Mouse (Mus musculus): Measurements from ENCODE around the gene Eml4. TPM values are rescaled to one million over a fixed set of nuclear protein-coding genes. Genes with fewer than 3 reads are reported as not detected.

Eml4 gene
- polyA plus RNA-seq (2015; fragmentation: Nextera tagmentation; extraction: Ambion mirVana) = 32.3 and 32.5 TPM in 2 replicates

DNA sequence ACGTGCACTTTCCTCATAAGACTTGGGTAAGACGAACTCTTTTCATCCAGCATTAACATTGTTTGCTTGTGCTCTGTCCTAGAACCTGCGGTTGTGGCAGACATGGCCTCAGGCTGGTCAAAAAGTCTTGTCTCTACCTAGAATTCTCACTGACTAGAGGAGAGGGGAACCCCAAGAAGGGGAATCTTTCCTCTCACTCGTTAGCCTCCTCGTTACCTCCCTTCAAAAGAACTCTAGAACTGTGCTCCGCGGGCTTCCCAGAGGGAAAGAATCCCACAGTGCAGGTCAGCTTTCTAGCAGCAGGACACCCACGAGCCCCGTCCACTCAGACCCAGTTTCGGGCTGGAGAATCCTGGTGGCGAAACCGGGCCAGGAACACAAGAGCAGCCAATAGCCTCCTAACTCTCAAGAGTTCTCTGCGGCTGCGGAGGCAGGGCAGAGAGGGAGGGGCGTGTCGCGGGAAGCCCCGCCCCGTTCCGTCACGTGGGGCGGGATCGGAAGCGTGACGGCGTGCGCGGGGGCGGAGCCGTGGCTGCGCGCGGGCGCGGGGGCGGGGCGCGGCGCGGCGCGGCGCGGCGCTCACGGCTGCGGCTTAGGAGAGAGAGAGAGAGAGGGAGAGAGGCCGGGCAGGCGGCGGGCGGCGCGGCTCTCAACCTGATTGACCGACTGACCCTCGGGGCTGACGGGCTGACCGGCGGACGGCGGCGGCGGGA, at the start of gene Eml4:
Gene Eml4, plus strand, starts transcription at position 553 of the 713 bp plus-strand sequence.
- H3K4me2 ChIP-seq = peak within 1 kb of the TSS; percentile 80
- H3K4me1 ChIP-seq (replicated peaks) = peaks cover 23% of the 10 kb centered on the region
- ATAC-seq (ENCODE audit: low FRiP score) = peak; percentile 95
- peak within 1 kb of the TSS; percentile 92 for H3K27ac ChIP-seq
- H3K27me3 ChIP-seq = no peaks in the 10 kb centered on the region
- peak within 1 kb of the TSS; percentile 83 for H3K4me3 ChIP-seq
- no peaks in the 10 kb centered on the region for H3K9me3 ChIP-seq
- 1% methylated on average over 54 of the region's 62 CpGs for WGBS
- peak within 1 kb of the TSS; percentile 92 for H3K9ac ChIP-seq
- H3K36me3 ChIP-seq = no peaks in the 10 kb centered on the region

DNA sequence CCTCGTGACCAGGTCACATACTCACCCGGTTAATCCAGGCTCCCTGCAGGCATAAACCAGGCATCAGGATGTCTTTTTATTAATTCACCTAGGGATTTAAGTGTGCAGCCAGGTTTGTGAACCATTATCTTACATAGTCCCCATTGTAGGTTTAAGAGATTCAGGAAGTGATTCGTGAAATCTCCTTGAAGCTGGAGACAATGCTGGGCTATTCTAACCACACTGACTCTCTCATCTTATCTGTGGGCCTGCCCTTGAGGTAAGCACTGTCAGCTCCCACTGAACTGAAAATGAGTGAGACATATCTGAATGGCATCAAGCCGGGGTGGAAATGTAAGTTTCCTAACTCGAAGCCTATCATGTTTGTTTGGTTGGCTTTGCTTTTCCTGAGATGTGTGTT, 49.3 kb upstream of the Eml4 start:
- H3K36me3 ChIP-seq = no peaks in the 10 kb centered on the region
- H3K9ac ChIP-seq = no peak overlapping the region
- no peaks in the 10 kb centered on the region for H3K27me3 ChIP-seq
- H3K4me2 ChIP-seq = no peak overlapping the region
- H3K4me3 ChIP-seq = no peak overlapping the region
- ATAC-seq (ENCODE audit: low FRiP score) = no peak
- no peaks in the 10 kb centered on the region for H3K4me1 ChIP-seq (replicated peaks)
- no peaks in the 10 kb centered on the region for H3K9me3 ChIP-seq
- no peak overlapping the region for H3K27ac ChIP-seq
- 88% methylated on average over 5 of the region's 5 CpGs for WGBS

DNA sequence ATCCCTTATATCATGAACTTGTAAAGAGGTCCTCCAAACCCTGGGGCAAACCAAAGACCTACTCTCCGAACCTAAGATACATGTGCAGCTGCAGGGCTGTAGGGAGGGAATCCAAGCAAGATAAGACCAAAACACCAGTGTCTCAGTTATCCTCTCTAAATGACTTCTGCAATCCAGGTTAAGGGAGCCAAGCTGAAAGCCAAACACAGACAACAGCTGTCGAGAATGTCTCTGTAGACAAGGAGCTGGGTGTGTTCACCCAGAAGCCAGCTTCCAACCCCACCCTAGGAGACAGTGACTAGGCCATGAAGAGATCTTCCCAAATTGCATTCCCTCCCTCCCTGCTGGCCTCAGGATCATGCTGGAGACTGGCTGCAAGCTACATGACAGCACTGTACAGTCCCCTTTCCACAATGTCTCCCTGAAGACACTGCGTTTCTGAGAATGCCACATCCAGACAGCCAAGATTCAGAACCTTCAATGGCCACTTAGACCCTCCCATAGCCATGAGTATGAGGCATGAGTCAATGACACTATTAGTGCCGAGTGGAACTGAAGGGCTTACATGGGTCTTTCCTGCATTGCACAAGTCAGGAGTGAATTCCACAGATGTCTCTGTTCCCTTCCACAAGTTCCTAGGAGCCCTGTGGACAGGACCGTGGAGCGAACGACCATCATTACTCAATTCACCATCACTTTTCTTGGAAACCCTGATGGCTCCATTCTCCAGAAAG, 46.5 kb upstream of the Eml4 start:
- no peak for ATAC-seq (ENCODE audit: low FRiP score)
- H3K9ac ChIP-seq = no peak overlapping the region

DNA sequence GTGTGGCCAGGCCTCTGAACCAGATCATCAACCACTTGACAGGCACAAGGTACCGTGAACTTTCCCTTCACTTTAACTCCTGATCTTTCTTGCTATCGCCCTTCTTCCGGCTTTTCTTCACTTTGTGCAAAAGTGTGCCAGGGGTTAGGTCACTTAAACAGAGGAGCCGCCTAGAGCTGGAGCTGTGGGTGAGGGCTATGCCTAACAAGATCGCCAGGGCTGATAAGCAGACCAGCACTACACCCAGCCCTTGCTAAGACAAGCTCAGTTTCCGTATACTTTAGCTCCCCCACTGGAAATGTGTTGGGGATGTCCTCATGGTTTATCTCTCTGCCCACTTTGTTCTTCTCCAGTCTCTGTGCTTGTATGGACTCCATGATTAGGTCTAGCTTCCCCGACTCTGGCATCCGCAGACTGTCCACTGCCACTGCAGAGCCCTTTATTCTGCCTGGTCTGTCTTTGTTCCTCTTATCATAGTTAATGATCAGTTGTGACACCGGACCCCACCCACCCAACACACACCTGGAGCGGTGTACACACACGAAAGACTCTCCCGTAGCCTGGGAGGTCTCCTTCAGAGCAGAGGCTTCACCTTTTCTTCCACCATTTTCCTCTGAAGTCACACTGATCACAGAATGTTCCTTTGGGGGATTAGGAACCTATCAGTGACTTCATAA, 43.6 kb upstream of the Eml4 start:
- no peaks in the 10 kb centered on the region for H3K27me3 ChIP-seq
- H3K4me2 ChIP-seq = no peak overlapping the region
- peaks cover 3% of the 10 kb centered on the region; the same call in 1 of the 2 replicates for H3K4me1 ChIP-seq (replicated peaks)
- H3K9ac ChIP-seq = no peak overlapping the region
- ATAC-seq (ENCODE audit: low FRiP score) = no peak
- H3K27ac ChIP-seq = no peak overlapping the region
- H3K9me3 ChIP-seq = no peaks in the 10 kb centered on the region
- no peak overlapping the region for H3K4me3 ChIP-seq
- WGBS = 88% methylated on average over 12 of the region's 12 CpGs
- no peaks in the 10 kb centered on the region for H3K36me3 ChIP-seq

More for the DNA sequence above, 46.5 kb upstream of the Eml4 start:
- Histone ChIP-seq H3K4me3 (no peak overlapping the region), H3K4me1 (replicated peaks) (peaks cover 1% of the 10 kb centered on the region; the same call in 1 of the 2 replicates), H3K27ac (no peak overlapping the region), H3K9me3 (no peaks in the 10 kb centered on the region), H3K27me3 (no peaks in the 10 kb centered on the region), H3K4me2 (no peak overlapping the region), H3K36me3 (no peaks in the 10 kb centered on the region)
- 88% methylated on average over 7 of the region's 7 CpGs for WGBS

DNA sequence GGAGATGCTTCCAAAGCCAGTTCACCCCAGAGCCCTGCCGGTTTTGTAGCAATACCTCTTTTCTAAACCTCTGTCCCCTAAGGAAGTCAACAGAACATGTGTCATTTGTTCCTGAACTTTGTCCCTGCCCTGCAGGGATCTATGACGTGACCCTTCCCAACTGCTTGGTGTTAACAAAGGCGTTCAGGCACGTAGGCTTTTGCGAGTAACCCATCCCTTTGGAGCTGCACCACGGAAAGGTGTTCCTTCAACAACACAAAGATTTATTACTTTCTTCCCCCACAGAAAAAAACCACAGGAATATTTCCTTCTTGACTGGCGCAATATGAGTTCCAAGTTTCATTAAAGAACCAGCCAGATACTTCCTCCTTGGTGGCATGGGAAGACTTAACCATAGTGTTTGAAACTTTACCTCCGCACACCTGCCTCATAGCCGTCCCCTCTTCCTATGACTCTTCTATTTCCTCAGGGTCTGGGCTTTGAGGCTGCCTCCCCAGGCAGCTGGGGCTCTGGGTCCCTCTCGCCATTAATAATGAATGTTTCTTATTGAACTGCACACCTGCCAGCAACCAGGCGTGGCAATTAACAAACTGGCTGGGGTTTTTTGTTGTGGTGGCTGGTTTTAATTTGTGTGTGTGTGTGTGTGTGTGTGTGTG, 43.0 kb upstream of the Eml4 start:
- Histone ChIP-seq H3K9ac (no peak overlapping the region), H3K36me3 (no peaks in the 10 kb centered on the region), H3K4me3 (no peak overlapping the region), H3K4me2 (no peak overlapping the region), H3K27ac (no peak overlapping the region), H3K9me3 (no peaks in the 10 kb centered on the region), H3K27me3 (no peaks in the 10 kb centered on the region), H3K4me1 (replicated peaks) (peaks cover 9% of the 10 kb centered on the region)
- WGBS = 62% methylated on average over 11 of the region's 11 CpGs
- ATAC-seq (ENCODE audit: low FRiP score) = no peak

DNA sequence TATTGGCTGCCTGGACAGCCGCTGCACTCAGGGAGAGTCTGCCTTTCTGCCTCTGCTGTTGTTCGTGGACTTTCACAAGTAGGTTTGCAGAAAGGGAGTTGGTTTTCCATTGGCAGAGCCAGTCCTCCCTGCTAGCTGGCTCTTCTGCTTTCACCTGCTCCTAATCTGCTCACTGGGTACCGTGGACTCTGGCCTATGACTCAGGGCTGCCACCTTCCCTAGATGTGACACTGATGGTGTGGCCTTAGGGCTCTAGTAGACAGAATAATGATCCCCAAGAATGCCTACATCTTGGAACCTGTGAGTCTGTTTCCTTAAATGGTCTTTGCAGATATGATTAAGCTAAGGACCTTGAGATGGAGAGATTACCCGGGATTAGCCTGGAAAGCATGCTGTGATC, 42.3 kb upstream of the Eml4 start:
- no peak for ATAC-seq (ENCODE audit: low FRiP score)
- 0 out of 2 replicates have a peak, but pooled peaks cover 2% of the 10 kb centered on the region for H3K27me3 ChIP-seq
- H3K4me3 ChIP-seq = no peak overlapping the region
- no peak overlapping the region for H3K4me2 ChIP-seq
- 69% methylated on average over 4 of the region's 4 CpGs for WGBS
- H3K4me1 ChIP-seq (replicated peaks) = peaks cover 9% of the 10 kb centered on the region
- no peak overlapping the region for H3K9ac ChIP-seq
- H3K36me3 ChIP-seq = no peaks in the 10 kb centered on the region
- no peaks in the 10 kb centered on the region for H3K9me3 ChIP-seq
- no peak overlapping the region for H3K27ac ChIP-seq

DNA sequence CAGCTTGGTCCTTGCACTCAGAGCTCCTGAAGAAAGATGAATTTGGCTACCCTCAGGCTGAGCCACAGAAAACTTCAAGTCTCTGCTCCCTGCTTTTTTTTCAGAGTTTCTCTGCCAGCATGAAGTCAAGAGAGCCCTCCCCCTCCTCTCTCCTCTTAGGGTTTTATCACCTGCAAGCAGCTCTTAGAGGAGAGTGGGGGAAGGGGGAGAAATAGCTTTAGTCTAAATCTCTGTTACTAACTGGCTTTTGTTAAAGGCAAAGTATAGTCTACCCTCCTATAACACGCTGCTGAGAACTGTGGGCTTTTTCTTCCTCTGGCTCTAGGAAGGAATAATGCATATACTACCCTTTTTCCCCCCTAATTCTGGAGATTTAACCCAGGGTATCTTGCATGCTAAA, 41.5 kb upstream of the Eml4 start:
- Histone ChIP-seq H3K9me3 (no peaks in the 10 kb centered on the region), H3K9ac (no peak overlapping the region), H3K4me3 (no peak overlapping the region), H3K4me2 (no peak overlapping the region), H3K27me3 (0 out of 2 replicates have a peak, but pooled peaks cover 3% of the 10 kb centered on the region), H3K36me3 (no peaks in the 10 kb centered on the region), H3K27ac (no peak overlapping the region), H3K4me1 (replicated peaks) (peaks cover 9% of the 10 kb centered on the region)
- ATAC-seq (ENCODE audit: low FRiP score) = no peak
- 27% methylated on average over 1 of the region's 1 CpGs for WGBS

DNA sequence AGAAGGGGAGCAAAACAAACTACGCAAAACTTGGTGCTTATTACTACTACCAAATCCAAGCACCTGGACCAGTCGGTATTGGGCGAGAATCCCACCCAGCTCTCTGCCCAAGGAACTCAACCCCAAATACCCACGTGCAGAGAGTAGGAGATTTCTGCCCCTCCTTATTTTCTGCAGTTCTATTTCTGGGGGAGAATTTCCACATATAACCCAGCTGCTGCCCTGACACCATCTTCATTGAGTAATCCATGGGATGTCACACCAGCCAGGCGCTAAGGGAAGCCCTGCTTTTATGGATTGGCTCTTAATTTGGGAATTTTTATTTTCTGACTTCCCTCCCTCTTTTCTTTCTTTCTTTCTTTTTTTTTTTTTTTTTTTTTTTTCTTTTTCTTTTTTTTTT, 38.9 kb upstream of the Eml4 start:
- Histone ChIP-seq H3K4me3 (no peak overlapping the region), H3K27ac (no peak overlapping the region), H3K9me3 (no peaks in the 10 kb centered on the region), H3K4me1 (replicated peaks) (peaks cover 9% of the 10 kb centered on the region), H3K36me3 (no peaks in the 10 kb centered on the region), H3K27me3 (0 out of 2 replicates have a peak, but pooled peaks cover 3% of the 10 kb centered on the region), H3K4me2 (no peak overlapping the region), H3K9ac (no peak overlapping the region)
- no peak for ATAC-seq (ENCODE audit: low FRiP score)
- 75% methylated on average over 5 of the region's 5 CpGs for WGBS

DNA sequence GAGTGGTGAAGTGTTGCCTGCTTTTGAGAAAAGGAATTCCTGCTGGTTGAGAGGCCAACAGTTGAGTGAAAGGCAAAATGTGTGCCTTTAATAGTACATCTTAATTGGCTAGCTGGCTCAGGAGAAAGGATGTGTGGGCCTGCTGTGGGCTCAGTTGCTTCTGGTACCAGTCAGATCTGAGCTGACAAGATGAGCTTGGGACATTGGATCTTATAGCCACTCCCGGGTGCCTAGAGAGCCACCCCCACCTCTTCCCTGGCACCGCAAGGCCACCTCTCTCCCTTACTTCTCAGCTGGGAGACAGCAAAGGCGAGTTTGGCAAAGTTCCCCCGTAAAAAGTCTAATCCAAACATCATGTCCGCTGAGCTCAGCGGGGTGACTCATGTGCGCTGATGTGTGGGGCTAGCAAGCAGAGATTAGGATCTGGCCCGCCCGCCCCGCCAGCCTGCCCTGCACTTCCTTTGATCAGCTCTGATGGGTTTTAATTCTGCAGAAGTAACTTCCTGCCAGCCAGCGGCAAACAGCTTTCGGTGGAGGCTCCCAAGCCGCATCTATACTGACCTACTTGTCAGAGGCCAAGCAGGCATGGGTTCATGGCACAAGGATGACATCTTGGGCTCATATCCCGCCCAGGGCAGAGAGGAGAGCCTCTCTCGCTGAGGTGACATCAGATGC, 38.4 kb upstream of the Eml4 start:
- no peak overlapping the region for H3K9ac ChIP-seq
- 0 out of 2 replicates have a peak overlapping the region, but pooled peaks have one; percentile 25 for H3K4me2 ChIP-seq
- no peaks in the 10 kb centered on the region for H3K9me3 ChIP-seq
- 0 out of 2 replicates have a peak, but pooled peaks cover 3% of the 10 kb centered on the region for H3K27me3 ChIP-seq
- 19% methylated on average over 15 of the region's 15 CpGs for WGBS
- H3K36me3 ChIP-seq = no peaks in the 10 kb centered on the region
- no peak overlapping the region for H3K4me3 ChIP-seq
- no peak for ATAC-seq (ENCODE audit: low FRiP score)
- peaks cover 9% of the 10 kb centered on the region for H3K4me1 ChIP-seq (replicated peaks)
- H3K27ac ChIP-seq = no peak overlapping the region

DNA sequence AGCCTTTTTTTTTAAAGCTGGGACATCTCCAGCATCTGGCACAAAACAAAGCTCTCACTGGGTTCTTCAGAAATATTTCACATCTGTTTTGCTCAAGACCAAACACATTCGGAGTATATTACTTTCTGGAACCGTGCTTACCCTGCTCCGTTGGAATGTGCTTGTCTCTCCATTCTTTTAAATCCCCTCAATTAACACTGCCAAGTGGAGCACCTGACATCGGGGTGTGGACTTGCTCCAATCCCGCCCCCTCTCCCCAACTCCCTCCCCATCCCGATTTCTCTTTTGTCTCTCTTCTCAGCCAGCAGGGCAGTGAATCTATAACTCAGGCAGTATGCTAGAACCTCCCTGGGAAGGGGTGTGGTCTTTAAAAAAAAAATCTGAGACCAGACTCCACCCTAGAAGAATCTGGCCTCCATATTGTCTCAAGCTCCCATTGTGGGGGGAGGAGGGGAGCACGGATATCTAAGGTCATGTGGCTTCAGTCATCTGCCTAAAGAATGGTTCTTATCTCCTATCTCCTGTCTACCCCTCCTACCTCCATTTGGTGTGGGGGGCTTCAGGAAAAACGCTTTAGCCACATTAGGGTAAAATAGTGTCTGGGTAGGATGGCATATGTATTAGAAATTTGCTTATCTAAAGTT, 37.6 kb upstream of the Eml4 start:
- ATAC-seq (ENCODE audit: low FRiP score) = no peak
- Histone ChIP-seq H3K9me3 (no peaks in the 10 kb centered on the region), H3K36me3 (no peaks in the 10 kb centered on the region), H3K9ac (no peak overlapping the region), H3K4me1 (replicated peaks) (peaks cover 9% of the 10 kb centered on the region), H3K4me2 (no peak overlapping the region), H3K27me3 (0 out of 2 replicates have a peak, but pooled peaks cover 3% of the 10 kb centered on the region), H3K4me3 (no peak overlapping the region), H3K27ac (no peak overlapping the region)
- whole genome bisulfite sequencing = 60% methylated on average over 8 of the region's 8 CpGs

DNA sequence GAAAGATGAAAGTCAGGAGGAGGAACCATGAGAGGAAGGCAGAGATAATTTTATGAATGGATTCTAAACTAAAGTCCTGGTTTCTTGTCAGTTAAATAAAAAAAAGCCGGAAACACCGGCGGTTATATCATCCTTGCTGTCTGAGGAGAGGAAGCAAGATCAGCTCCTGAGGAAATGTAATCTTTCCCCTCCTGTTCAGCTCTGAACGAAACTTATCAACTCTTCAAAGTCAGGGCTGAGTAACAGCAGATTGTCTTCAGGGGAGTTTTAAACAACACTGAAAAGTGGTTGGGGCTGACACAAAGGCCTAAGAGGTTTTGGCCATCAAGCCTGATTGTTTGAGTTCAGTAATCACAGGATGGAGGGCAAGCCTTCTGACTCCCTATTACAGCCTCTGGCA, 35.3 kb upstream of the Eml4 start:
- Histone ChIP-seq H3K4me1 (replicated peaks) (peaks cover 6% of the 10 kb centered on the region), H3K4me2 (no peak overlapping the region), H3K27ac (no peak overlapping the region), H3K36me3 (no peaks in the 10 kb centered on the region), H3K27me3 (0 out of 2 replicates have a peak, but pooled peaks cover 3% of the 10 kb centered on the region), H3K9ac (no peak overlapping the region), H3K4me3 (no peak overlapping the region), H3K9me3 (no peaks in the 10 kb centered on the region)
- WGBS = 73% methylated on average over 4 of the region's 4 CpGs
- ATAC-seq (ENCODE audit: low FRiP score) = no peak
